Mouse (Mus musculus): ENCODE measurements at regions not wholly inside any gene's neighbourhood (a gene's known extent, or its start where the extent isn't known, plus 50 kb on each side); places are given as distances from the start of the nearest gene placed in this dataset. TPM values are rescaled to one million over a fixed set of nuclear protein-coding genes. Genes with fewer than 3 reads are reported as not detected.

GRCm38 (mm10) chr3:35510314-35510713, 243.6 kb upstream of the Atp11b start:
- WGBS: 60% methylated on average over 1 of the region's 1 CpGs
- H3K27me3 ChIP-seq (replicated peaks; ENCODE audit: control insufficient read depth, insufficient read depth, low read length): no peaks in the 10 kb centered on the region
- H3K27ac ChIP-seq (ENCODE audit: low read depth, low read length): no peak overlapping the region
- H3K4me2 ChIP-seq (ENCODE audit: low read length): no peak overlapping the region
- no peaks in the 10 kb centered on the region for H3K4me1 ChIP-seq (ENCODE audit: control insufficient read depth, insufficient read depth, low read length)
- H3K9ac ChIP-seq (ENCODE audit: low read length): no peak overlapping the region
- no peaks in the 10 kb centered on the region for H3K9me3 ChIP-seq (replicated peaks; ENCODE audit: control insufficient read depth, low read length)
- no peaks in the 10 kb centered on the region for H3K36me3 ChIP-seq (ENCODE audit: control insufficient read depth, insufficient read depth, low read length)
- DNase-seq (ENCODE audit: low spot score): no peak
- ATAC-seq: no peak
- no peak overlapping the region for H3K4me3 ChIP-seq (ENCODE audit: low read depth, low read length)

GRCm38 (mm10) chr3:35516517-35516916, 237.4 kb upstream of the Atp11b start:
- Histone ChIP-seq H3K9me3 (replicated peaks; ENCODE audit: control insufficient read depth, low read length) (no peaks in the 10 kb centered on the region), H3K27me3 (replicated peaks; ENCODE audit: control insufficient read depth, insufficient read depth, low read length) (no peaks in the 10 kb centered on the region), H3K9ac (ENCODE audit: low read length) (no peak overlapping the region), H3K4me2 (ENCODE audit: low read length) (no peak overlapping the region), H3K4me3 (ENCODE audit: low read depth, low read length) (no peak overlapping the region), H3K4me1 (ENCODE audit: control insufficient read depth, insufficient read depth, low read length) (no peaks in the 10 kb centered on the region), H3K27ac (ENCODE audit: low read depth, low read length) (no peak overlapping the region), H3K36me3 (ENCODE audit: control insufficient read depth, insufficient read depth, low read length) (no peaks in the 10 kb centered on the region)
- ATAC-seq (no peak), DNase-seq (ENCODE audit: low spot score) (no peak)
- 80% methylated on average over 4 of the region's 4 CpGs for WGBS

DNA sequence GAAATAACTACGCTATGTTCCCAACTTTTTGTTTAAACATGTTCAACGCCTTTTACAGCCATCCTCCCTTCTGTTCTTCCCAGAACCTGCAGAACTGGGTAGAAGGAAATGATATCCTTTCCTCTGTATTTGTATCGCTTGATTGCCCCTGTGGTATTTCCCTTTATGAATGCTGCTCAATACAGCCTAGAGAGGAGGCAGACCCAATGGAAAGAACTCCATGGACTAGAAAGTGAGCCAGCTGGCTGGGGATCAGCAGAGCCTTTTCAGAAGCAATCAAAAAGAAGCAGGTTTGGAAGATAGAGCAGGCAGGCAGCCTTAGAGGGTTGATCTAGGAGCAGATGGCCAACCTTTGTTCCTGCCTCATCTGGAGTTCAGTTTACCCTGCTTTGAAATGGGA, 233.8 kb upstream of the Atp11b start:
- WGBS: 43% methylated on average over 3 of the region's 3 CpGs
- Histone ChIP-seq H3K36me3 (ENCODE audit: control insufficient read depth, insufficient read depth, low read length) (no peaks in the 10 kb centered on the region), H3K4me2 (ENCODE audit: low read length) (no peak overlapping the region), H3K27me3 (replicated peaks; ENCODE audit: control insufficient read depth, insufficient read depth, low read length) (no peaks in the 10 kb centered on the region), H3K9ac (ENCODE audit: low read length) (no peak overlapping the region), H3K27ac (ENCODE audit: low read depth, low read length) (no peak overlapping the region), H3K4me3 (ENCODE audit: low read depth, low read length) (no peak overlapping the region), H3K4me1 (ENCODE audit: control insufficient read depth, insufficient read depth, low read length) (no peaks in the 10 kb centered on the region), H3K9me3 (replicated peaks; ENCODE audit: control insufficient read depth, low read length) (no peaks in the 10 kb centered on the region)
- ATAC-seq (peak; percentile 73), DNase-seq (ENCODE audit: low spot score) (peak; percentile 70)

DNA sequence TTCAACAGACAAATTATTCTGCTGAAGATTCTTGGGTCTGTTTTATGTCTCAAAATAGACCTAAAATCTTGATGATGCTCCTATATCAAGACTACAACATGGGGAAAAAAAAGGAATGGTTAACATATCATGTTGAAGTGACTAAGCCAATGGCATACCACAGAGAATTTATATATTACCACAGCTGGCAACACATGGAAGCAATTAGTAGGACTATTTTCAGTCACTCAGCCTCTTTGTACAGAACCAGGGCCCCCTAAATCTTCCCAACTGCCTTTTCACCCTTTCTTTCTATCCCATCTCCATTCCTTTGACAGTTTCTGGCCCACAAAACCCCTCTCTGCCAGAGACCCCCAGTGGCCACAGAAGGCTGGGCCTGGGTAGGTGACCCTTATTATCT, 206.2 kb upstream of the Atp11b start:
- no peaks in the 10 kb centered on the region for H3K9me3 ChIP-seq (replicated peaks; ENCODE audit: control insufficient read depth, low read length)
- H3K27ac ChIP-seq (ENCODE audit: low read depth, low read length): no peak overlapping the region
- H3K4me3 ChIP-seq (ENCODE audit: low read depth, low read length): no peak overlapping the region
- no peaks in the 10 kb centered on the region for H3K27me3 ChIP-seq (replicated peaks; ENCODE audit: control insufficient read depth, insufficient read depth, low read length)
- no peaks in the 10 kb centered on the region for H3K4me1 ChIP-seq (ENCODE audit: control insufficient read depth, insufficient read depth, low read length)
- ATAC-seq (no peak), DNase-seq (ENCODE audit: low spot score) (no peak)
- H3K9ac ChIP-seq (ENCODE audit: low read length): no peak overlapping the region
- no peaks in the 10 kb centered on the region for H3K36me3 ChIP-seq (ENCODE audit: control insufficient read depth, insufficient read depth, low read length)
- no peak overlapping the region for H3K4me2 ChIP-seq (ENCODE audit: low read length)

GRCm38 (mm10) chr3:35551791-35552190, 202.1 kb upstream of the Atp11b start:
- Histone ChIP-seq H3K27ac (ENCODE audit: low read depth, low read length) (no peak overlapping the region), H3K4me1 (ENCODE audit: control insufficient read depth, insufficient read depth, low read length) (no peaks in the 10 kb centered on the region), H3K9ac (ENCODE audit: low read length) (no peak overlapping the region), H3K27me3 (replicated peaks; ENCODE audit: control insufficient read depth, insufficient read depth, low read length) (no peaks in the 10 kb centered on the region), H3K36me3 (ENCODE audit: control insufficient read depth, insufficient read depth, low read length) (no peaks in the 10 kb centered on the region), H3K4me2 (ENCODE audit: low read length) (no peak overlapping the region), H3K4me3 (ENCODE audit: low read depth, low read length) (no peak overlapping the region), H3K9me3 (replicated peaks; ENCODE audit: control insufficient read depth, low read length) (no peaks in the 10 kb centered on the region)
- 69% methylated on average over 9 of the region's 9 CpGs for WGBS
- ATAC-seq (no peak), DNase-seq (ENCODE audit: low spot score) (peak; percentile 25)

DNA sequence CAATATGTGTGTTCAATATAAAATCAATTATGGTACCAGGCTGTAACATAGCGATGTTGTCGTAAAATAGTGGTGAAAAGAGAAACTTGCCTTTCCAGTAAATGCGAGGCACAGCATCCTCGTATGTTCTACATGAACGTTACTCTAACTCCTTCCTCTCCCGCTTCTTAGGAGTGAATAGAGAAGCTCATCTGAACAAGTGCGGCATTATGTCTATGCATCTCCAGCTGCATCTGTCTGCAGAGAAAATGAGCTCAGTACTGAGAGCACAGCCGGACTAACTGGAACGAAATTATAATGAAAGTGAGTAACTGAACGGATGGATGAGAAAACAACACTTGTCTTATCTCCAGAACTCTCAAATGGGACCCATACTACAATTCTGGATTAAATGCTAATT, 193.5 kb upstream of the Atp11b start:
- no peaks in the 10 kb centered on the region for H3K36me3 ChIP-seq (ENCODE audit: control insufficient read depth, insufficient read depth, low read length)
- no peak for DNase-seq (ENCODE audit: low spot score)
- no peaks in the 10 kb centered on the region for H3K27me3 ChIP-seq (replicated peaks; ENCODE audit: control insufficient read depth, insufficient read depth, low read length)
- no peak overlapping the region for H3K4me3 ChIP-seq (ENCODE audit: low read depth, low read length)
- no peaks in the 10 kb centered on the region for H3K9me3 ChIP-seq (replicated peaks; ENCODE audit: control insufficient read depth, low read length)
- H3K9ac ChIP-seq (ENCODE audit: low read length): no peak overlapping the region
- no peak overlapping the region for H3K27ac ChIP-seq (ENCODE audit: low read depth, low read length)
- WGBS: 75% methylated on average over 10 of the region's 10 CpGs
- no peak overlapping the region for H3K4me2 ChIP-seq (ENCODE audit: low read length)
- ATAC-seq: no peak
- H3K4me1 ChIP-seq (ENCODE audit: control insufficient read depth, insufficient read depth, low read length): 0 out of 2 replicates have a peak, but pooled peaks cover 3% of the 10 kb centered on the region

GRCm38 (mm10) chr3:35574402-35574801, 179.5 kb upstream of the Atp11b start:
- no peaks in the 10 kb centered on the region for H3K27me3 ChIP-seq (replicated peaks; ENCODE audit: control insufficient read depth, insufficient read depth, low read length)
- no peak overlapping the region for H3K4me2 ChIP-seq (ENCODE audit: low read length)
- ATAC-seq (peak; percentile 68), DNase-seq (ENCODE audit: low spot score) (peak; percentile 78)
- WGBS: 11% methylated on average over 10 of the region's 10 CpGs
- H3K9ac ChIP-seq (ENCODE audit: low read length): no peak overlapping the region
- H3K4me1 ChIP-seq (ENCODE audit: control insufficient read depth, insufficient read depth, low read length): no peaks in the 10 kb centered on the region
- no peak overlapping the region for H3K4me3 ChIP-seq (ENCODE audit: low read depth, low read length)
- H3K36me3 ChIP-seq (ENCODE audit: control insufficient read depth, insufficient read depth, low read length): no peaks in the 10 kb centered on the region
- H3K27ac ChIP-seq (ENCODE audit: low read depth, low read length): no peak overlapping the region
- no peaks in the 10 kb centered on the region for H3K9me3 ChIP-seq (replicated peaks; ENCODE audit: control insufficient read depth, low read length)

Small RNA genes in the stretch of these regions (microRNA-seq; reads per million reads assigned to microRNA genes)
- not detected for gene Gm25442
